Mouse (Mus musculus): ENCODE data around the gene Tbc1d22b. TPM values are rescaled to one million over a fixed set of nuclear protein-coding genes. Genes with fewer than 3 reads are reported as not detected.
A peak's percentile ranks its signal among the peaks of the same experiment; 100 is the strongest.

Gene Tbc1d22b
- polyA plus RNA-seq, 1 experiment from 2014 or later: 8.6 TPM

GRCm38 (mm10) chr17:29533866-29534265 lies 15.7 kb upstream of the Tbc1d22b start:
- Histone ChIP-seq H3K27me3 (replicated peaks; ENCODE audit: control insufficient read depth, insufficient read depth, low read length) (no peaks in the 10 kb centered on the region), H3K36me3 (ENCODE audit: control insufficient read depth, insufficient read depth) (no peaks in the 10 kb centered on the region), H3K27ac (ENCODE audit: low read depth, low read length) (no peak overlapping the region), H3K4me2 (replicated peaks; ENCODE audit: low read depth) (no peak overlapping the region), H3K4me3 (ENCODE audit: low read depth, low read length) (no peak overlapping the region), H3K9ac (ENCODE audit: low read depth, low read length) (no peak overlapping the region), H3K9me3 (ENCODE audit: control insufficient read depth) (no peaks in the 10 kb centered on the region), H3K4me1 (replicated peaks; ENCODE audit: control insufficient read depth, insufficient read depth, low read length) (no peaks in the 10 kb centered on the region)
- ATAC-seq: no peak
- no peak for TF ChIP-seq CTCF (IDR thresholded peaks at IDR 0.05; ENCODE audit: low read depth)
- WGBS: 86% methylated on average over 11 of the region's 11 CpGs

- Histone ChIP-seq H3K4me1 (replicated peaks; ENCODE audit: control insufficient read depth, insufficient read depth, low read length) (no peaks in the 10 kb centered on the region), H3K4me2 (replicated peaks; ENCODE audit: low read depth) (no peak overlapping the region), H3K9ac (ENCODE audit: low read depth, low read length) (no peak overlapping the region), H3K27me3 (replicated peaks; ENCODE audit: control insufficient read depth, insufficient read depth, low read length) (no peaks in the 10 kb centered on the region), H3K4me3 (ENCODE audit: low read depth, low read length) (no peak overlapping the region), H3K27ac (ENCODE audit: low read depth, low read length) (no peak overlapping the region), H3K9me3 (ENCODE audit: control insufficient read depth) (no peaks in the 10 kb centered on the region), H3K36me3 (ENCODE audit: control insufficient read depth, insufficient read depth) (no peaks in the 10 kb centered on the region)
- ATAC-seq: no peak
- 91% methylated on average over 8 of the region's 8 CpGs for WGBS
- TF ChIP-seq CTCF (IDR thresholded peaks at IDR 0.05; ENCODE audit: low read depth): no peak
Measured at GRCm38 (mm10) chr17:29540426-29540825, 9.2 kb upstream of the Tbc1d22b start.

GRCm38 (mm10) chr17:29541419-29541818 lies 8.2 kb upstream of the Tbc1d22b start:
- Histone ChIP-seq H3K27ac (ENCODE audit: low read depth, low read length) (no peak overlapping the region), H3K9ac (ENCODE audit: low read depth, low read length) (no peak overlapping the region), H3K4me2 (replicated peaks; ENCODE audit: low read depth) (no peak overlapping the region), H3K4me1 (replicated peaks; ENCODE audit: control insufficient read depth, insufficient read depth, low read length) (no peaks in the 10 kb centered on the region), H3K36me3 (ENCODE audit: control insufficient read depth, insufficient read depth) (no peaks in the 10 kb centered on the region), H3K27me3 (replicated peaks; ENCODE audit: control insufficient read depth, insufficient read depth, low read length) (no peaks in the 10 kb centered on the region), H3K4me3 (ENCODE audit: low read depth, low read length) (no peak overlapping the region), H3K9me3 (ENCODE audit: control insufficient read depth) (no peaks in the 10 kb centered on the region)
- ATAC-seq: no peak
- no peak for TF ChIP-seq CTCF (IDR thresholded peaks at IDR 0.05; ENCODE audit: low read depth)
- 56% methylated on average over 14 of the region's 14 CpGs for WGBS

GRCm38 (mm10) chr17:29542831-29543690 lies 6.5 kb upstream of the Tbc1d22b start:
- Histone ChIP-seq H3K4me2 (replicated peaks; ENCODE audit: low read depth) (no peak overlapping the region), H3K27me3 (replicated peaks; ENCODE audit: control insufficient read depth, insufficient read depth, low read length) (no peaks in the 10 kb centered on the region), H3K27ac (ENCODE audit: low read depth, low read length) (no peak overlapping the region), H3K36me3 (ENCODE audit: control insufficient read depth, insufficient read depth) (no peaks in the 10 kb centered on the region), H3K9me3 (ENCODE audit: control insufficient read depth) (no peaks in the 10 kb centered on the region), H3K4me1 (replicated peaks; ENCODE audit: control insufficient read depth, insufficient read depth, low read length) (no peaks in the 10 kb centered on the region), H3K4me3 (ENCODE audit: low read depth, low read length) (no peak overlapping the region), H3K9ac (ENCODE audit: low read depth, low read length) (no peak overlapping the region)
- ATAC-seq: no peak
- WGBS: 86% methylated on average over 19 of the region's 19 CpGs
- no peak for TF ChIP-seq CTCF (IDR thresholded peaks at IDR 0.05; ENCODE audit: low read depth)

- no peak overlapping the region for H3K4me2 ChIP-seq (replicated peaks; ENCODE audit: low read depth)
- no peaks in the 10 kb centered on the region for H3K9me3 ChIP-seq (ENCODE audit: control insufficient read depth)
- H3K4me1 ChIP-seq (replicated peaks; ENCODE audit: control insufficient read depth, insufficient read depth, low read length): no peaks in the 10 kb centered on the region
- no peak overlapping the region for H3K9ac ChIP-seq (ENCODE audit: low read depth, low read length)
- no peak overlapping the region for H3K27ac ChIP-seq (ENCODE audit: low read depth, low read length)
- H3K27me3 ChIP-seq (replicated peaks; ENCODE audit: control insufficient read depth, insufficient read depth, low read length): no peaks in the 10 kb centered on the region
- 59% methylated on average over 2 of the region's 2 CpGs for WGBS
- H3K4me3 ChIP-seq (ENCODE audit: low read depth, low read length): no peak overlapping the region
- TF ChIP-seq CTCF (IDR thresholded peaks at IDR 0.05; ENCODE audit: low read depth): 0 out of 2 replicates have a peak, but pooled peaks have one; percentile 8
- no peaks in the 10 kb centered on the region for H3K36me3 ChIP-seq (ENCODE audit: control insufficient read depth, insufficient read depth)
- no peak for ATAC-seq
Measured at GRCm38 (mm10) chr17:29544064-29544463, 5.5 kb upstream of the Tbc1d22b start.

GRCm38 (mm10) chr17:29545241-29545640 lies 4.3 kb upstream of the Tbc1d22b start:
- Histone ChIP-seq H3K27me3 (replicated peaks; ENCODE audit: control insufficient read depth, insufficient read depth, low read length) (no peaks in the 10 kb centered on the region), H3K9me3 (ENCODE audit: control insufficient read depth) (no peaks in the 10 kb centered on the region), H3K4me3 (ENCODE audit: low read depth, low read length) (no peak overlapping the region), H3K4me1 (replicated peaks; ENCODE audit: control insufficient read depth, insufficient read depth, low read length) (no peaks in the 10 kb centered on the region), H3K4me2 (replicated peaks; ENCODE audit: low read depth) (no peak overlapping the region), H3K36me3 (ENCODE audit: control insufficient read depth, insufficient read depth) (no peaks in the 10 kb centered on the region), H3K9ac (ENCODE audit: low read depth, low read length) (no peak overlapping the region), H3K27ac (ENCODE audit: low read depth, low read length) (no peak overlapping the region)
- 79% methylated on average over 5 of the region's 5 CpGs for WGBS
- no peak for TF ChIP-seq CTCF (IDR thresholded peaks at IDR 0.05; ENCODE audit: low read depth)
- no peak for ATAC-seq
